Mouse (Mus musculus) heart, embryonic 11.5 days (tissue): ENCODE measurements around the gene Cotl1. TPM values are rescaled to one million over a fixed set of nuclear protein-coding genes. Genes with fewer than 3 reads are reported as not detected.
A peak's percentile ranks its signal among the peaks of the same experiment; 100 is the strongest.

Source experiments
- ATAC-seq: fragments of 200-750 bp; cut with Nextera tagmentation; replicated peaks from 2 replicates; pipeline ENCODE4 v1.8.0; 2017; ENCODE audit warnings: moderate library complexity; ENCODE audit not compliant: insufficient number of reproducible peaks, low FRiP score, low TSS enrichment
- H3K27ac ChIP-seq: fragments of 300-500 bp; sonication (generic); 2 replicates; pipeline ENCODE4 v1.5.1; 2014; ENCODE audit warnings: mild to moderate bottlenecking, low read depth, low read length
- H3K27me3 ChIP-seq: fragments of 300-500 bp; sonication (generic); 2 replicates; pipeline ENCODE4 v1.6.1; 2014; ENCODE audit warnings: mild to moderate bottlenecking, low read length, mixed read lengths; ENCODE audit not compliant: control insufficient read depth, insufficient read depth
- H3K36me3 ChIP-seq: fragments of 300-500 bp; sonication (generic); 2 replicates; pipeline ENCODE4 v1.6.1; 2014; ENCODE audit warnings: mild to moderate bottlenecking, low read length, moderate library complexity, mixed read lengths; ENCODE audit not compliant: control insufficient read depth, insufficient read depth
- H3K4me1 ChIP-seq: fragments of 300-500 bp; sonication (generic); 2 replicates; pipeline ENCODE4 v1.6.1; 2014; ENCODE audit warnings: low read length; ENCODE audit not compliant: control insufficient read depth, insufficient read depth
- H3K4me2 ChIP-seq: fragments of 300-500 bp; sonication (generic); 2 replicates; pipeline ENCODE4 v1.6.1; 2014; ENCODE audit warnings: mild to moderate bottlenecking, moderate library complexity
- H3K4me3 ChIP-seq: fragments of 300-500 bp; sonication (generic); 2 replicates; pipeline ENCODE4 v1.5.1; 2014; ENCODE audit warnings: low read depth, low read length
- H3K9ac ChIP-seq: fragments of 300-500 bp; sonication (generic); 2 replicates; pipeline ENCODE4 v1.6.1; 2014; ENCODE audit warnings: mild to moderate bottlenecking, low read depth, low read length, moderate library complexity
- H3K9me3 ChIP-seq: fragments of 300-500 bp; sonication (generic); replicated peaks from 2 replicates; pipeline ENCODE4 v1.6.1; 2016; ENCODE audit warnings: low read length; ENCODE audit not compliant: control insufficient read depth
- WGBS: fragments of 180-500 bp; shearing (Covaris S2); extraction: QIAGEN DNeasy Blood & Tissue Kit; methylation state at CpG from one replicate; pipeline ENCODE4 v1.1.7; 2014; ENCODE audit not compliant: insufficient replicate concordance; 5-methylcytosine and 5-hydroxymethylcytosine counted together
- polyA plus RNA-seq: library from polyadenylated mRNA; unstranded; fragments of >200 nt; fragmentation: Nextera tagmentation; extraction: Ambion mirVana; gene quantifications from 2 replicates; pipeline ENCODE4 v1.2.1, GENCODE M21; 2014

Cotl1 gene
- polyA plus RNA-seq, 1 experiment from 2014 or later, result 110 TPM

- no peaks in the 10 kb centered on the region for H3K27me3 ChIP-seq
- no peak overlapping the region for H3K9ac ChIP-seq
- no peak for ATAC-seq
- no peak overlapping the region for H3K27ac ChIP-seq
- no peak overlapping the region for H3K4me2 ChIP-seq
- no peaks in the 10 kb centered on the region for H3K9me3 ChIP-seq
- peaks cover 4% of the 10 kb centered on the region for H3K4me1 ChIP-seq
- H3K4me3 ChIP-seq, result no peak overlapping the region
- no peaks in the 10 kb centered on the region; the same call in 1 of the 2 replicates for H3K36me3 ChIP-seq
- WGBS, result 86% methylated on average over 9 of the region's 9 CpGs
These were observed 30.7 kb downstream of the Cotl1 start for GRCm38 (mm10) chr8:119809620-119810019.

GRCm38 (mm10) chr8:119807687-119808086 lies 32.7 kb downstream of the Cotl1 start:
- Histone ChIP-seq H3K9ac (no peak overlapping the region), H3K4me3 (no peak overlapping the region), H3K27ac (no peak overlapping the region), H3K4me1 (peaks cover 2% of the 10 kb centered on the region), H3K4me2 (no peak overlapping the region), H3K36me3 (no peaks in the 10 kb centered on the region; the same call in 1 of the 2 replicates), H3K27me3 (no peaks in the 10 kb centered on the region), H3K9me3 (no peaks in the 10 kb centered on the region)
- WGBS, result 69% methylated on average over 4 of the region's 4 CpGs
- no peak for ATAC-seq

- Histone ChIP-seq H3K4me2 (no peak overlapping the region), H3K4me1 (no peaks in the 10 kb centered on the region), H3K36me3 (no peaks in the 10 kb centered on the region; the same call in 1 of the 2 replicates), H3K4me3 (no peak overlapping the region), H3K27me3 (no peaks in the 10 kb centered on the region), H3K9me3 (no peaks in the 10 kb centered on the region), H3K9ac (no peak overlapping the region), H3K27ac (no peak overlapping the region)
- ATAC-seq, result no peak
- 73% methylated on average over 14 of the region's 14 CpGs for WGBS
These were observed 33.7 kb downstream of the Cotl1 start for GRCm38 (mm10) chr8:119806422-119807263.

- H3K4me1 ChIP-seq, result no peaks in the 10 kb centered on the region
- no peak overlapping the region for H3K4me3 ChIP-seq
- no peak overlapping the region for H3K4me2 ChIP-seq
- H3K27me3 ChIP-seq, result no peaks in the 10 kb centered on the region
- WGBS, result 74% methylated on average over 8 of the region's 8 CpGs
- H3K27ac ChIP-seq, result no peak overlapping the region
- no peaks in the 10 kb centered on the region for H3K9me3 ChIP-seq
- no peak for ATAC-seq
- H3K36me3 ChIP-seq, result no peaks in the 10 kb centered on the region; the same call in 1 of the 2 replicates
- no peak overlapping the region for H3K9ac ChIP-seq
These were observed 35.1 kb downstream of the Cotl1 start for GRCm38 (mm10) chr8:119805275-119805674.

- Histone ChIP-seq H3K27me3 (no peaks in the 10 kb centered on the region), H3K36me3 (no peaks in the 10 kb centered on the region), H3K27ac (no peak overlapping the region), H3K9me3 (no peaks in the 10 kb centered on the region), H3K9ac (no peak overlapping the region), H3K4me3 (no peak overlapping the region), H3K4me2 (no peak overlapping the region), H3K4me1 (peaks cover 10% of the 10 kb centered on the region)
- no peak for ATAC-seq
- WGBS, result 89% methylated on average over 1 of the region's 1 CpGs
These were observed 37.8 kb downstream of the Cotl1 start for GRCm38 (mm10) chr8:119802592-119802991.

GRCm38 (mm10) chr8:119801168-119801567 lies 39.2 kb downstream of the Cotl1 start:
- peaks cover 10% of the 10 kb centered on the region for H3K4me1 ChIP-seq
- H3K4me2 ChIP-seq, result no peak overlapping the region
- H3K27me3 ChIP-seq, result no peaks in the 10 kb centered on the region
- H3K36me3 ChIP-seq, result no peaks in the 10 kb centered on the region
- no peak for ATAC-seq
- 19% methylated on average over 4 of the region's 4 CpGs for WGBS
- H3K4me3 ChIP-seq, result no peak overlapping the region
- no peak overlapping the region for H3K27ac ChIP-seq
- no peak overlapping the region for H3K9ac ChIP-seq
- H3K9me3 ChIP-seq, result no peaks in the 10 kb centered on the region

GRCm38 (mm10) chr8:119798965-119799264 lies 41.4 kb downstream of the Cotl1 start:
- H3K4me1 ChIP-seq, result peaks cover 10% of the 10 kb centered on the region
- WGBS, result 72% methylated on average over 2 of the region's 2 CpGs
- H3K9me3 ChIP-seq, result no peaks in the 10 kb centered on the region
- H3K4me2 ChIP-seq, result no peak overlapping the region; the same call in 1 of the 2 replicates
- H3K36me3 ChIP-seq, result no peaks in the 10 kb centered on the region
- ATAC-seq, result 0 out of 2 replicates have a peak, but pooled peaks have one; percentile 5
- no peak overlapping the region for H3K9ac ChIP-seq
- H3K4me3 ChIP-seq, result no peak overlapping the region
- no peak overlapping the region for H3K27ac ChIP-seq
- H3K27me3 ChIP-seq, result no peaks in the 10 kb centered on the region

GRCm38 (mm10) chr8:119798170-119798964 lies 42.0 kb downstream of the Cotl1 start:
- Histone ChIP-seq H3K36me3 (no peaks in the 10 kb centered on the region), H3K27me3 (no peaks in the 10 kb centered on the region), H3K4me3 (no peak overlapping the region), H3K27ac (no peak overlapping the region), H3K9me3 (no peaks in the 10 kb centered on the region), H3K4me2 (peak overlapping the region; percentile 33), H3K9ac (no peak overlapping the region), H3K4me1 (peaks cover 10% of the 10 kb centered on the region)
- WGBS, result 14% methylated on average over 15 of the region's 15 CpGs
- peak; percentile 51; the same call in 1 of the 2 replicates for ATAC-seq
